Mouse (Mus musculus): ENCODE results near the gene Capn2. TPM values are rescaled to one million over a fixed set of nuclear protein-coding genes. Genes with fewer than 3 reads are reported as not detected.

Gene Capn2
- polyA plus RNA-seq, 1 experiment from 2014 or later, result 93.9 TPM

DNA sequence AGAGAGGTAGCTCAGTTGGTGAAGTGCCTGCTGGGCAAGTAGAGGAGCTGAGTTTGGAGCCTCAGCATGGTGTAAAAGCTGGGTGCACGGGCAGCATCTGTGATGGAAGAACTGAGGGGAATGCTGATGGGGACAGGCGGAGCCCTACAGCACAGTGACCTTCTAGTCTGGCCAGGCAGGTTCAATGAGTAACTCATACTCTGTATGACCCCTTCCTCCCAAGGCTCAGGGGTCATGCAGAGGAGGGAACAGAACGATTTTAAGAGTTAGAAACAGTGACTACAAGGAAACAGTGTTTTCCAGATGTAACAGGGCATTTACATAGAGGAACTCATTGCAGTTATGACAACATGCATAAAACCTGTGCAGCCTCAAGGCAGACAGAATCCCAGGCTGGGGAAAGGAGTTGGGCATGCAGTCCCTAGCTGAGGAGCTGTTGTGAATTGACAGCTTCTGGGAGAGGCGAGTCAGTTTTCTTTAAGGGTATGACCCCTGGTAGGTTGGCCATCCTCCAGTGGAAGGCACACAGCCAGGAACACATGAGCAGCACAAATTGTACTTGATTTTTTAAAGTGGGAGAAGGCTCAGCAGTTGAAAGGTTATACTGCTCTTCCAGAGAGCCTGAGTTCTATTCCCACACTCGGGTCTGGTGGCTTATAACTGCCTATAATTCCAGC lies 77.7 kb downstream of the Capn2 start:
- 66% methylated on average over 5 of the region's 5 CpGs for WGBS
- H3K36me3 ChIP-seq (ENCODE audit: control insufficient read depth, insufficient read depth, low read length), result peaks cover 13% of the 10 kb centered on the region

DNA sequence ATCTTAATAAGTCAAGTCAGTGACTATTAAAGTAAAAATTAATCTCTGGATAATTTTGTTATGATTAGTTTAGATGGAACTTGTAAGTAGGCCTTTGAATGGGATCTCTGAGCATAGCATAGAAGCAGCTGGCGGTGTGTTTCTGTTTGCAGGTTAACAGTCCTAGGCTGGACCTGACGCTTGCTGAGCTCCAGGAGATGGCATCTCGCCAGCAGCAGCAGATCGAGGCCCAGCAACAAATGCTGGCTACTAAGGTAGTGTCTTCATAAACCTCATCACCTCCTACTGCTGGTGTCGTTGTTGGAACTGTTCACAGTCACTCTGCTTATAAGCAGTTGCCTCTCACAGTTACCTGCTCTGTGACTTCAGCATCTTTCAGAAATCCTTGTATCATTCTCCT lies 80.7 kb downstream of the Capn2 start:
- Histone ChIP-seq H3K4me1 (ENCODE audit: control insufficient read depth, insufficient read depth, low read depth, low read length) (no peaks in the 10 kb centered on the region), H3K9me3 (ENCODE audit: control insufficient read depth, low read length) (no peaks in the 10 kb centered on the region), H3K36me3 (ENCODE audit: control insufficient read depth, insufficient read depth, low read length) (peaks cover 12% of the 10 kb centered on the region), H3K4me2 (ENCODE audit: low read length) (no peak overlapping the region), H3K27me3 (replicated peaks; ENCODE audit: control insufficient read depth, insufficient read depth, low read length) (no peaks in the 10 kb centered on the region), H3K4me3 (ENCODE audit: low read length) (no peak overlapping the region), H3K9ac (ENCODE audit: low read depth, low read length) (no peak overlapping the region), H3K27ac (ENCODE audit: low read depth, low read length) (no peak overlapping the region)
- ATAC-seq, result no peak
- WGBS, result 65% methylated on average over 5 of the region's 5 CpGs

More for the DNA sequence above, 77.7 kb downstream of the Capn2 start:
- H3K9me3 ChIP-seq (ENCODE audit: control insufficient read depth, low read length), result no peaks in the 10 kb centered on the region
- no peaks in the 10 kb centered on the region for H3K4me1 ChIP-seq (ENCODE audit: control insufficient read depth, insufficient read depth, low read depth, low read length)
- no peak overlapping the region for H3K4me3 ChIP-seq (ENCODE audit: low read length)
- H3K27ac ChIP-seq (ENCODE audit: low read depth, low read length), result no peak overlapping the region
- H3K9ac ChIP-seq (ENCODE audit: low read depth, low read length), result no peak overlapping the region
- peak; percentile 11; the same call in 1 of the 2 replicates for ATAC-seq
- no peak overlapping the region for H3K4me2 ChIP-seq (ENCODE audit: low read length)
- no peaks in the 10 kb centered on the region for H3K27me3 ChIP-seq (replicated peaks; ENCODE audit: control insufficient read depth, insufficient read depth, low read length)

DNA sequence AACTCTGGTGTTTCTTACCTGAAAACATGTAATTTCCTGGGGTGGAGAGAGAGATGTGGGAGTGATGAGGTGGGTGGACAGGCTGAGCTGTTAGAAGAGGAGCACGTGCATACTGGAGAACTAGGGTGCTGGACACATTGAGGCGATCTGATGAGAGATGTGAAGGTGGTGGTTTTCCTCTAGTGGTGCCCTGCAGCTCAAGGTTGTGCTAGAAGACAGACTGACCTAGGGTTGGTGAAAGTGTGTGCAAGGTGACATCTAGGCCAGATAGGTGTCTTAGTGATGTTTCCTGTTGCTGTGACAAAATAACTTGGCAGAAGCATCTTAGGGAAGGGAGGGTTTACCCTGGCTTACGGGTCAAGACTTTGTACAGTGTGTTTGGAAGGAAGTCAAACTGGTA lies 85.3 kb downstream of the Capn2 start:
- H3K9me3 ChIP-seq (ENCODE audit: control insufficient read depth, low read length), result no peaks in the 10 kb centered on the region
- no peak overlapping the region for H3K27ac ChIP-seq (ENCODE audit: low read depth, low read length)
- no peak for ATAC-seq
- H3K27me3 ChIP-seq (replicated peaks; ENCODE audit: control insufficient read depth, insufficient read depth, low read length), result no peaks in the 10 kb centered on the region
- H3K36me3 ChIP-seq (ENCODE audit: control insufficient read depth, insufficient read depth, low read length), result peaks cover 10% of the 10 kb centered on the region
- H3K4me2 ChIP-seq (ENCODE audit: low read length), result no peak overlapping the region
- no peaks in the 10 kb centered on the region for H3K4me1 ChIP-seq (ENCODE audit: control insufficient read depth, insufficient read depth, low read depth, low read length)
- no peak overlapping the region for H3K9ac ChIP-seq (ENCODE audit: low read depth, low read length)
- no peak overlapping the region for H3K4me3 ChIP-seq (ENCODE audit: low read length)
- 94% methylated on average over 3 of the region's 3 CpGs for WGBS

DNA sequence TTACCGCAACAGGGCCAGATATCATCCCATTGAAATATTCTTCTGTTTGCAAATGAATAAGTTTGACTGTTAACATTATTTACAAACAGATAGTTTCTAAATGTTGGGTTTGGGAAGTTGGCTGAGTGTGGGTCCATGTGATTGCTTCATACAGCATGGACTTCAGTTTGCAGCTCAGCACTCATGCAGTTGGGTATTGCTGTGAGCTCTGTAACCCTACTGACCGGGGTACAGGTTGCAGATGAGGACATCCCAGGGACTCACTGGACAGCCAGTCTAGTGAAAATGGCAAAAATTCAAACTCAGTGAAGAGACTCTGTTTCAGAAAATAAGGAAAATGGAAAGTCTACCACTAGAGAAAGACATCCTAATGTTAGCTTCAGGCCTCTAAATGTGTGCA lies 86.7 kb downstream of the Capn2 start:
- Histone ChIP-seq H3K4me1 (ENCODE audit: control insufficient read depth, insufficient read depth, low read depth, low read length) (0 out of 2 replicates have a peak, but pooled peaks cover 4% of the 10 kb centered on the region), H3K27me3 (replicated peaks; ENCODE audit: control insufficient read depth, insufficient read depth, low read length) (no peaks in the 10 kb centered on the region), H3K4me2 (ENCODE audit: low read length) (no peak overlapping the region), H3K9ac (ENCODE audit: low read depth, low read length) (no peak overlapping the region), H3K9me3 (ENCODE audit: control insufficient read depth, low read length) (no peaks in the 10 kb centered on the region), H3K4me3 (ENCODE audit: low read length) (no peak overlapping the region), H3K27ac (ENCODE audit: low read depth, low read length) (no peak overlapping the region), H3K36me3 (ENCODE audit: control insufficient read depth, insufficient read depth, low read length) (peaks cover 10% of the 10 kb centered on the region)
- ATAC-seq, result no peak
- WGBS, result 97% methylated on average over 2 of the region's 2 CpGs

DNA sequence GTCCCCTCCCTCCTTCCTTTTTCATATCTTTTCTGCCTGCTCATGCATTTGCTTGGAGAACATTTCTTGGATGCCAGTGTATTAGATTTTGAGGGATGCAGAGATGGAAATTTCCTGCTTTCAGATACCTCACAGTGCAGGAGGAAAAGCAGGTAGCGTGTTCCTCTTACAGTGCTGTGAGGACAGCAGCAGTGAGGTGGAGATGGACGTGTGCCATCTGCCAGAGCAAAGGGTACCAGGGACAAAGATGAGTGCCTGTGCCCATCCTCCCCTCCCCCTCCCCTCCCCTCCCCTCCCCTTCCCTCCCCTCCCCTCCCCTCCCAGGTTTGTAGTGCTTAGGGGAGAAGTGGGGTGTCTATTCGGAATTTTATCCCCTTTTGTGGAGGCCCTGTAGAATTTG lies 87.6 kb downstream of the Capn2 start:
- Histone ChIP-seq H3K9me3 (ENCODE audit: control insufficient read depth, low read length) (no peaks in the 10 kb centered on the region), H3K4me2 (ENCODE audit: low read length) (no peak overlapping the region), H3K4me1 (ENCODE audit: control insufficient read depth, insufficient read depth, low read depth, low read length) (0 out of 2 replicates have a peak, but pooled peaks cover 4% of the 10 kb centered on the region), H3K27me3 (replicated peaks; ENCODE audit: control insufficient read depth, insufficient read depth, low read length) (no peaks in the 10 kb centered on the region), H3K27ac (ENCODE audit: low read depth, low read length) (no peak overlapping the region), H3K36me3 (ENCODE audit: control insufficient read depth, insufficient read depth, low read length) (peaks cover 10% of the 10 kb centered on the region), H3K9ac (ENCODE audit: low read depth, low read length) (no peak overlapping the region), H3K4me3 (ENCODE audit: low read length) (no peak overlapping the region)
- no peak for ATAC-seq
- 75% methylated on average over 3 of the region's 3 CpGs for WGBS

DNA sequence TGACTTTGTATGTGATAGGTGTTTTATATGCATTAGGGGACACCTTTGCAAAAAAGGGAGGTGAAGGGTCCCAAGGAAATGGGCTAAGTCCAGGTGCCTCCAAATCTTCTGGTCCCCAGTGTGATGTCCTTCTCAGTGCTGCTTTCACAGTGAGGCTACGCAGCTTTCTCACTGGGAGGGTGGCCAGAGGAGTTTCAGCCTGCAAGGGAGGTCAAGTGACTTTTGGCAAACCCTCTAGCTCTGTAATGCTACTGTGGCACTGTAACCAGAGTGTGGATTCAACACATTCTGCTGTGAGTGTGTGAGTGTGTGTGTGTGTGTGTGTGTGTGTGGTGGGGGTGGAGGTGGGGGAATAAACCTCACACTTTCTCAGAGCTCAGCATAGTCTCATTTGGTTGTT lies 90.0 kb downstream of the Capn2 start:
- no peak for ATAC-seq
- Histone ChIP-seq H3K27ac (ENCODE audit: low read depth, low read length) (no peak overlapping the region), H3K4me1 (ENCODE audit: control insufficient read depth, insufficient read depth, low read depth, low read length) (0 out of 2 replicates have a peak, but pooled peaks cover 4% of the 10 kb centered on the region), H3K4me3 (ENCODE audit: low read length) (no peak overlapping the region), H3K4me2 (ENCODE audit: low read length) (no peak overlapping the region), H3K9me3 (ENCODE audit: control insufficient read depth, low read length) (no peaks in the 10 kb centered on the region), H3K9ac (ENCODE audit: low read depth, low read length) (no peak overlapping the region), H3K36me3 (ENCODE audit: control insufficient read depth, insufficient read depth, low read length) (peaks cover 6% of the 10 kb centered on the region), H3K27me3 (replicated peaks; ENCODE audit: control insufficient read depth, insufficient read depth, low read length) (no peaks in the 10 kb centered on the region)
- 64% methylated on average over 1 of the region's 1 CpGs for WGBS

DNA sequence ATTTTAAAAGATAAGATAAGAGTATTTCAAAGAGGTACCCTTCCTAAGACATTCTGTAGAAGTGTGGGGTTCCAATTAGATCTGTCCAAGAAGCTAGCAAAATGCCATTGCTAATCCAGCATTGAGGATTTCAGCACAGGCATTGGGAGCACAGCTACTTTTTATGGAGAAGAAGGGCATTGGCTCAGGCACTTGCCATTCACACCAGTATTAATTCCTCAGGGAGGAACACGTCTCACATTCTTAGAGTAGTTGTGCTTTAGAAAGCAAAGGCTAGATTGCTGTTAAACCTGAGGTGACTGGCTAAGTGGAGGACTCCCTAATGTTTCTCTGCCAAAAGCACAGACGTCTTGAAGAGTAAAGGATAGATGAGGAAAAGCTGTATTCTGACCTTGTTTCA lies 91.0 kb downstream of the Capn2 start:
- Histone ChIP-seq H3K9me3 (ENCODE audit: control insufficient read depth, low read length) (no peaks in the 10 kb centered on the region), H3K4me2 (ENCODE audit: low read length) (no peak overlapping the region), H3K36me3 (ENCODE audit: control insufficient read depth, insufficient read depth, low read length) (no peaks in the 10 kb centered on the region), H3K4me3 (ENCODE audit: low read length) (no peak overlapping the region), H3K27ac (ENCODE audit: low read depth, low read length) (0 out of 2 replicates have a peak overlapping the region, but pooled peaks have one; percentile 5), H3K4me1 (ENCODE audit: control insufficient read depth, insufficient read depth, low read depth, low read length) (0 out of 2 replicates have a peak, but pooled peaks cover 4% of the 10 kb centered on the region), H3K27me3 (replicated peaks; ENCODE audit: control insufficient read depth, insufficient read depth, low read length) (no peaks in the 10 kb centered on the region), H3K9ac (ENCODE audit: low read depth, low read length) (no peak overlapping the region)
- WGBS, result 45% methylated on average over 2 of the region's 2 CpGs
- no peak for ATAC-seq

DNA sequence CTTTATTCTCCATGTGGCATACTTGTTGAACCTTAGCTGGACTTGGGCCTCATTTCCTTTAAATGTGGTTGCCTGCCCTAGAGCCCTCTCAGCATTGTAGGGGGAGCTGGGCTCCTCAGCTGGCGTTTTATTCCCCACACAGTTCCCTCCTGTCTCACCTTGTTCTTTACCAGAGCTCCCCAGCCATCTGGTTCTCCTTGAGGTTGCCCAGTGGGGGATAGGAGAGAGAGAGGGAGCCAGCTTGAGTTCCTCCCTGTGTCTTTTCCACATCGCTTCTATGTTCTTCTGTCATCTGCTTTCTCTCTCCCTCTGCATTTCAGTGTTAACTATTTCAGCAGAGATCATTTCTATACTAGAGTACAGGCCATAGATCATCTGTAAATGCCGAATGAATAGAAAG lies 92.2 kb downstream of the Capn2 start:
- no peak for ATAC-seq
- H3K4me1 ChIP-seq (ENCODE audit: control insufficient read depth, insufficient read depth, low read depth, low read length), result 0 out of 2 replicates have a peak, but pooled peaks cover 4% of the 10 kb centered on the region
- no peaks in the 10 kb centered on the region for H3K27me3 ChIP-seq (replicated peaks; ENCODE audit: control insufficient read depth, insufficient read depth, low read length)
- no peak overlapping the region for H3K27ac ChIP-seq (ENCODE audit: low read depth, low read length)
- no peak overlapping the region for H3K4me2 ChIP-seq (ENCODE audit: low read length)
- H3K9me3 ChIP-seq (ENCODE audit: control insufficient read depth, low read length), result no peaks in the 10 kb centered on the region
- no peak overlapping the region for H3K4me3 ChIP-seq (ENCODE audit: low read length)
- H3K36me3 ChIP-seq (ENCODE audit: control insufficient read depth, insufficient read depth, low read length), result no peaks in the 10 kb centered on the region
- 59% methylated on average over 3 of the region's 3 CpGs for WGBS
- H3K9ac ChIP-seq (ENCODE audit: low read depth, low read length), result no peak overlapping the region

DNA sequence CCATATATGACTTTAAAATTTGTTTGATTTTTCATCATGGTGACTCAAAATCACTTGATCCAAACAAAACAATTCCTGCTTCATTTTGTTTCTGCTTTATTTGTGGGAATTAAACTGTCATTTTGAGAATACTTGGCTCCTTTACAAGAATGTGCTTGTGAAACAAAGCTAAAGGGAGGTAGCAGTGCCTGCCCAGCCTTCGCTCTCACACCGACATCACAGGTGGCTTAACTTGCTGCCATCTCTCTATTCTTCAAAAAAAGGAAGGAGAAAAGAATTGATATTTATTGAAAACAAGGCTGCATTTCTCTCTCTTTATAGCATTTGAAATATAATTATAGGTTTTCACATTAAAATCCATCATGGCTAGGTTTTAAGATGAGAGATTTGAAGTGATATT lies 93.1 kb downstream of the Capn2 start:
- no peak overlapping the region for H3K27ac ChIP-seq (ENCODE audit: low read depth, low read length)
- no peaks in the 10 kb centered on the region for H3K9me3 ChIP-seq (ENCODE audit: control insufficient read depth, low read length)
- WGBS, result 56% methylated on average over 2 of the region's 2 CpGs
- 0 out of 2 replicates have a peak, but pooled peaks cover 4% of the 10 kb centered on the region for H3K4me1 ChIP-seq (ENCODE audit: control insufficient read depth, insufficient read depth, low read depth, low read length)
- ATAC-seq, result no peak
- H3K27me3 ChIP-seq (replicated peaks; ENCODE audit: control insufficient read depth, insufficient read depth, low read length), result no peaks in the 10 kb centered on the region
- H3K4me3 ChIP-seq (ENCODE audit: low read length), result no peak overlapping the region
- H3K4me2 ChIP-seq (ENCODE audit: low read length), result no peak overlapping the region
- H3K9ac ChIP-seq (ENCODE audit: low read depth, low read length), result no peak overlapping the region
- no peaks in the 10 kb centered on the region for H3K36me3 ChIP-seq (ENCODE audit: control insufficient read depth, insufficient read depth, low read length)

All from hindbrain, embryonic 16.5 days (tissue).